Mouse (Mus musculus) G1E-ER4 (cell line): ENCODE results near the gene Cfap69. TPM values are rescaled to one million over a fixed set of nuclear protein-coding genes. Genes with fewer than 3 reads are reported as not detected.

Experiments used
- GATA1 ChIP-seq: IDR thresholded peaks from one replicate; pipeline ENCODE4 v1.8.0; 2012; ENCODE audit warnings: low read length, inconsistent platforms
- polyA plus RNA-seq: library from polyadenylated mRNA; stranded (reverse); fragments of >175 nt; gene quantifications from 2 replicates; pipeline ENCODE4 v1.2.3, GENCODE M21; 2012

The Cfap69 gene
- polyA plus RNA-seq = not detected in 2 replicates

DNA sequence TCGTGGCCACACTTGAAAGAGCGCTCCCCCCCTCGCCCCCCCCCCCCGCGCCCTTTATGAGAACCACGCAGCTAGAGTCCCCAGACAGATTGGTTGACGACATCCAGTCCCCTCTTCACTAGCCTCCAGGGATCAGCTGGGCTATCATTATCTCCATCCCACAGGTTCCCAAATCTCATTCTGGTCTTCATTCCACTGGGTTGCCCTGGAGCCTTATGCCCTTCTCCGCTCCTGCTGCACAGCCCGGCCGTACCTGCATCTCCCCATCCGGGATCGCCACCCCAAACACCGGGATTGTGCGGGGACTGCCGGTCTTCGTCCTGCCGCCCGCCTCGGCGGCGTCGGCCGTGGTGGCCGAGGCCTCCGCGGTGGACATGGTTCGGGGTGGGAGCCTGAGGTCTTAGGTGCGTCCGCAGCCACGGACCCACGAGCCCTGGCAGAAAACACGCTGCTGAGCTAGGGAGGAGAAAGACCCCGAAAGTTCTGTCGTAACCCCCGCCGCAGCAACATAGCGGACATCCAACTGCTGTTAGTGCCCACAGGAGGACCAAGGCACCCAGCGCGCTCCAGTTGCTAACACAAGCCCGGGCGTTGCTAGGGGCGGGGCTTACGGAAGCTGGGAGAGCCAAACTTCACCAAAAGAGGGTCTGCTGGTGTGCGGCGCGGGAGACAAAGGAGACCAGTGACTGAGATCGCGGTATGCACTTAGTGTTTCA, at the start of gene Cfap69:
Cfap69 (minus strand) TSS at position 585 of the 716 bp plus-strand sequence.
- TF ChIP-seq GATA1 = no peak

DNA sequence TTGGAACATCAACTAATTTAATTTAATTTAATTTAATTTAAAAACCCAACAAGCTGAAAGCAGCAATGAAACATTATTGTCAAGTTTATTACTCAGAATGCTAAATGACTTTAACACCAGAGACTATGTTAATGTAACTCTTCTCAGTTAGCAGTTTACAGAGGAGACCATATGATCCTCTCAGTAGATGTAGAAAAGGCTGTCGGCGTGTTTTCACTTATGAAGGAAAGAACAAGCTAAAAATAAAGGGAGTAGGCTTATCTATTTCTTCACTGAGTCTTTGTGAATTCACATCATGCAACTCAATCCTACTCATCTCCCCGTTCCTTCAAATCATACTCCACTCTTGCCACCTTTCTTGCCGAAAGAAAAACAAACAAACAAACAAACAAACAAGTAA, 47.0 kb upstream of the Cfap69 start:
- TF ChIP-seq GATA1 = no peak

DNA sequence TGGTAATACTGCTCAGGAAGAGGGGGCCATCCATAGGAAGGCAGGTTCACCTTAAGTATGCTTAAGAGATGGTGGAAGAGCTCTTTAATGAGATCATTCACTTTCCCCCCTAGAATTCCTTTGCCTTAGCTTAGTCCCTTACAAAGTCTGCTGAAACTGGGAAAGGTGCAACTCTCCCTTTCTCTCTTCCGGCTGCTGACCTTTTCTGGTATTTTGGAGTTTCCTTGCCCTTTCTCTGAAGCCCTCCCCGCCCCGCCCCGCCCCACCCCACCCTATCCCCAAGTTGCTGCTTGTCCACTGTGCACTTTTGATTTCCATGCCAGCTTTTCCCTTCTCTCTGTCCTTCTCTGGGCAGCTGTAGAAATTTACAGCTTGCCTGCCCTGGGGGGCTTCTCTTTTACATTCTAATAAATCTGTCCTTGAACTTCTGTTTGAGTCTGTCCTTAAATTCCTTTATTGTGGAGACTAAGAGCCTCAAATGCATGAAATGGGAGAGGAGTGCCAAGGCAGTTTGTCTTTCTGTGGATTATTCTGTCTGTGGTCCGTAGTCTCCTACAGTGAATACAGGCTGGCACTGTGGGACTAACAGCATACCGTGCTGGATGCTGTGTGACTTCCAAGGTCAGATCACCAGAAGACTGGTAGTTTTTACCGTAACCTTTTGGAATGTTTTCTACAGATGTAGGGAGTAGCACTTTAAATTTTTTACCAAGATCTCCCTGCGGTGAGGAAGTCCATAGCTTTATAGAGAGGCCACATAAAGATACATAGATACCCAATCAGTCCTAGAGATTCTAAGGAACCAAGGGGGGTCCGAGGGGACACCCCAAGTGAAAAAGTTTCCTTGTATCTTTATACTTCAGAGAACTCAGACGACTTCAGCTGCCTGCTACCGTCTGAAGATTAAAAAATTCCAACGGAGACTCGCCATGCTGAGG, 43.6 kb upstream of the Cfap69 start:
- no peak for TF ChIP-seq GATA1

DNA sequence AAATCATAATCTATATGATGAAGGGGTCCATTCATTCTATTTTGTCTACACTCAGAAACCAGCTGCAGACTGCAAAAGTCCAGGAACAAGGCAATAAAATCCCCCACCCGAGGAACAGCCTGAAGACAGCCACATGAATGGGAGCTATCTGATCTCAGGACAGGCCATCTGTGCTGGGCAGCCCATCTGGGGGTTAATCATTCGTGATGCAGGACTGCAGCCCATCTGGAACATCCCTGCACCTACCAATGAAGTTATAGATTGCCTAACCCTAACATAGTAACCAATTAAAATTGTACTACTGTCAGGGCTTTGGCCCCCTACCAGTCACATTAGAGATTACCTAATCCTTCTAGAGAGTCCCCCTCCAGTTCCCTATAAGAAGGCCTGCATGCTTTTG, 41.0 kb upstream of the Cfap69 start:
- no peak for TF ChIP-seq GATA1

DNA sequence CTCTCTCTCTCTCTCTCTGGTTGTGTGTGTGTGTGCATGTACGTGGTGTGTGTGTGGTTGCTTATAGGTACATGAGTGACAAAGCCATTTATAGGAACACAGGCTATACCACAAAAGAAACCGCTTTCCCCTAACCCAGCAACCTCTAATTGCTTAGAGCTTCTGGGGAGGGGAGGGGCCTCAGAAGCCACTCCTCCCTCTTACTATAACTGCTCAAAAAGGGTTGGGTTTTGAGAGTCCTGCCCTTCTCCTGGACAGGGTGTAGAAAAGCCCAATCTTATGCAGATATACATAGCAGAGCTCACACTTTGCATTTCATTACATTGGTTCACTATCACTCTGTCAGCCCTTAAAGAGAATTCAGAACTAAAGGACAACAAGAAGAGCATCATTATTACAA, 36.3 kb upstream of the Cfap69 start:
- TF ChIP-seq GATA1 = no peak

DNA sequence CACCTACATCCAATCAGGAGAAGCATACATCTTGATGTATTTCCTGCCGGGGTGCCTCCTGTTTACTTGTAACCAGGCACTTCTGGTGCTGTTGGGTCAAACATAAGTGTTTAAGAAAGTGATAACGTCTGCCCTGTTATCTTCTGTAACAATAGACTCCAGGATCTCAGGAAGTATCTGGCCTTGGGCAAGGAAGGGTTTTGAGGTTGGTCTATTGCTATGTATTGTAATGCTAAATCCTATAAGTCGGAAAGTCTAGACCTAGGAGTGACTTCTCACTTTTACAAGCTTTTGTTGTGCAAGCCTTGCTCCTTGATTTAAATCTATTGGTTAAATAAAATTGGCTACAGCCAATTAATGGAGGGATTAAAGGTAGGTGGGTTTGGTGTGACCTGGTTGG, 34.8 kb upstream of the Cfap69 start:
- TF ChIP-seq GATA1 = no peak

DNA sequence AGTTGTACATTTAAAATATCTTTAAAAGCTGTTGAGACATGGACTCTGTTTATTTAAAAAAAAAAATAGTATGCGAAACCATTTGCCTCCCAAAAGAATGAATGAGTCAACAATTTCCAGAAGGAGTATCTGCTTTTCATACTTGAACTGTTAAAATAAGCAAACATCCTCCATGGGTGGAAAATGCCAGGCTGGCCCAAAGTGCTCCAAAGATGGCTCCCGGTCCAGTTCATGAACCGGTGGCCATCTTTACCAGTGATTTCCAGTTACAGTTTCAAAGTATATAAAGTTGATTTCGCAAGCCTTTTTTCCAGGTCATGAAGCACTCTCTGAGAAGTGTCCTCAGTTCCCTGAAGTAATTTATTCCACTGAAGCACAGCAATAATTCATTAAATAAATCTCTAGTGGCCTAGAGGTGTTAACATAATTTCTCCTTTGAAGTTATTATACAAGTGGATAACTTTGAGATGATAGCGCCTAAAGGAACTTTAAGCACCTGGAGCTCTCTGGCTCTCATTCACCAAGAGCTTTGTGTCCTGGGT, 31.4 kb upstream of the Cfap69 start:
- no peak for TF ChIP-seq GATA1

DNA sequence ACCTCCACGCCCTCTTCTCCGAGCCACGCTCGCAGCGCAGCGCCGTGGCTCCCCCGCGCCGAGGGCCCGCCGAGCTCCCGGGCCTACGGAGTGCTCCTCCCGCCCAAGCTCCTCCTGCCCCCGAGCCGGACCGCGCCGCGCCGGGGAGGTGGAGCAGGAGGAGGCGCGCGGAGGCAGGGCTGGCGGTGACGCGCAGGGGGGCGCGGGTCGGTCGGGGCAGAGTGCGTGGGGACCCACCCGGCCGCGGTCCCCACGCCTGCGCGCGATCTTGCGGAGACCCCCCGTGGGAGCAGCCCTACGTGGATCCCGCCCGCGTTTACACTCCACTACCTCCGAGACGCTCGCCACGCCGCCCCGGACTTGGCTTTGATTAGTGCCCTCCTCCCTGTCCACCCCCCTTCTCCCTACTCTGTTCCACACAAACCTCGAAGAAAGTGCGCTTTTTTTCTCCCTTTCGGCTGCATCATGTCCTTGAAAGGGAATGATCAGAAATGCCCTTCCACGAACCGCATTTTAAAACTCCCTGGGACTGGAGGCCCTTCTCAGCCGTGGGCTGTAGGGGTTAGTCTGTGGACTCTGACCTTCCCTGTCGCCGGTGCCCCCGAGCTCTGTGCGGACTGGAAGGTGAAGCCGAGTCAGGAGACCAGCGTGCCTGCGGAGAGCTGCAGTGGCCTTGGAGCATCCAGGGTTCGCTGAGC, 30.1 kb upstream of the Cfap69 start, which contains the start of gene Steap2:
Steap2 (minus strand) TSS at position 623 of the 698 bp plus-strand sequence.
- TF ChIP-seq GATA1 = no peak

DNA sequence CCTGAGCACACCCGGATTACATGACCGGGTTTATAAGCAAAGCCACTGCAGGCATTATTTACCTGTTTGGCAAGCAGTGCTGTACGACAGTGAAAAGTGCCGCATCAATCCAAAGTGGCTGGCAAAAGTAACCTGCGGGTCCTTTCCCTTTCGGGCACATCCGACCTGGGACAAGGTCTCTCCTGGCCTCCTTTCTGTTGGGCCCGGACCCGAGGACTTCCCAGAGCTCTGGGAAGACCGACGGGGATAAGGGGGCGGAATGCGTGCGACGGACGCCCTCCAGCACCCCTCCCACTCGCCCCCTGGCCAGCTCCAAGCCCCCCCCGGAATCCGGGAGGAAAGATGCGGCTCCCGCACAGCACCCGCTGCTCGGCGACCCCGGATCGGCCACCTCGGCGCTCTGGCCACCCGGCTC, 29.5 kb upstream of the Cfap69 start:
- no peak for TF ChIP-seq GATA1

DNA sequence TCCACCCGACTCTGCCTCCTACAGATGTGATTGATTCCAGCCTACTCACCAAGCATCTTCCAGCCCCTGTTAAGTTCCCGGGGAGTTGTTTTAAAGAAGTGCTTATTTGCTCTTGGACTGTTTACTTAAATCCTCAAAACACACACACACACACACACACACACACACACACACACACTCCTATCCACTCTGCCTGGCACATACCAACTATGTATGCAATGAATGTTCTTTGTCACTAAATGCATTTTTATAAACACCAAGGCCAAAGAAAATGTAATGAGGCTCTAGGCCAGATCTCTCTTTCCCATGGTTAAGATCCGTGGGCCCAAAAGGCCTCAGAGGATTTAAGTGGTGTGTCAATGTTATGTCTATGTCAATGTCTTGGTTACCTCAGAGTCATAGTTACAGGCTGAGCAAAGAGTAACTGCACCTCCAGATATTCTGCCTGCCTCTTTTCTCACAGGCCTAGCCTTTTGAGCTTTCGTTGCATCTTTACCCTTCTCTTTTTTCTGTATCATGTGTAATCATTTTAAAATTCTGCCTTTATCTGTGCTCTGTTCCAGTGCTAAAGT, 28.2 kb upstream of the Cfap69 start:
- TF ChIP-seq GATA1 = no peak

DNA sequence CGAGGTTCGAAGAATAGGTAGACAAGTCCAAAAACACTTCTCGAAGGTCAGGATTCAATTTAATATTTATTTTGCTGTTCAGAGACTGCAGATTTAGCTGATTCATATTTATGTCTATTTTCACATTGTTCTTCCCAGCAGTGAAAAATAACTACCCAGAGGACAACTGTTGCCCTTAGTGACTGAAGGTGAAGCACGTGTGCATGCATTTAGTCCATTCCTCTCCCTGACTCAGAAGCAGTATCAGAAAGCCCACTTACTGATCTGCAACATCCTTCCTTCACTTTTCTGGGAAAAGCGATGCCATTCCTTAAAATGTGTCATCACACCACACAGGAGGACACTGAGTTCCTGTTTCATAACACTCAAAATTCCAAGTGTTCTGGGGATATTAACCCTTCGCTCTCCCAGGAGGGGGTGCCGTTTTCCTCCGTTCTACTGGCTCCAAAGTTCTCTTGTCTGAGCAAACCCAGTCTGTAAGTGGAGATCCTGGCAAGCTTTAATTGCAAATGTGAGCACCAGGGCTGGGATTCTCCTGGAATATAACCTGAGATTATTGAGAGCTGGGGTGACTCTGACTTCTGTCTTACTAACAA, 25.0 kb upstream of the Cfap69 start:
- no peak for TF ChIP-seq GATA1

DNA sequence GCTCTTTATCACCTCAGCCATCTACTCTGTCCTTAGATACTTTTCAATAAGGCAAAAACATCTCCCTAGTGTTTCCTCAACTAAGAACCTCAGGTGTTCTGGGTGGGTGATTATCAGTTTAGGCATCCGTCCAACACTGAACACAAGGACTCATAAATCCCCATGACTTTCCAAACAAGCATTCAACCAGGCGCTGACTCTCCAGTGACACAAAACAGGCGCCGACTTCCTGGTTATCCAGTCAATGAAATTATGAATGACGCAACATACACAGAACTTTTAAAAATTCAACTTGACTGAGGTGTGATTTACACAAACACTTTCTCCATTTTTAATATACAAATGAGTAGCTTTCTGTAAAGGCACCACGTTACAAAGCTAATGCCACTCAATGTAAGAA, 24.2 kb upstream of the Cfap69 start:
- TF ChIP-seq GATA1 = no peak

DNA sequence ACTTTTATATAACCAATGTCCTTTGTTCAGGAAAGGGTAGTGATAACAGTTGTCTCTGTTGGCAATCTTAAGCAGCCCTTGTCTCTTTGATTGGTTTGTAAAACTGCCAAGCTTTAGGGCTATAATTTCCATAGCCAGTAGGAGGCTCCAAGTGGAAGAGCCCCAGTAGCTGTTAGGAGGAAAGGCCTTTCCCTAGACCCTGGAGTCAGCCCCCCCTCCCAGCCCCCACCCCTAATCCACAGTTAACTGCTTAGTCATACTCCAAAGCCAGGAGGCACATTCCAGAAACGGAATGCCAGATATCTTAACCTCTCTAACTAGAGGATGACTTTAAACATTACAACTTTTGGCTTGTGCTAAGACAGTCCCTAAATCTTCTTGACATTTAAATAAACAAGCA, 22.9 kb upstream of the Cfap69 start:
- TF ChIP-seq GATA1 = no peak

DNA sequence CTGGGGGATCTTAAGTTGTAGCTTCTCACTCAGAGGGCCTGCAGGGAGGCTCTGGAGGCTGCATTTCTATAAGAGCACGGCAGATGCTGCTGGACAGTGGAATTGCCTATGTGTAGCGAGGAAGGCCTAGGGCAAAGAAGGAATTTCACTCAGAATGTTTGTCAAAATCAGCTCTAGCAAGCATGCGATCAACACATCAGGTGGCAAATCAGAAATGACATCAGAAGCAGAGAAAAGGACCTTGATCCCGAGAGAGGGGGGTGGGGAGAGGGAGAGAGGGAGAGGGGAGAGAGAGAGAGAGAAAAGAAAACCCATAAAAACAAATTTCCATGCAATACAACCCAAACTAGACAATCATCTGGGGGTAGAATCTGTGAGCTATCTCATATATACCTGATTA, 19.3 kb upstream of the Cfap69 start:
- no peak for TF ChIP-seq GATA1

DNA sequence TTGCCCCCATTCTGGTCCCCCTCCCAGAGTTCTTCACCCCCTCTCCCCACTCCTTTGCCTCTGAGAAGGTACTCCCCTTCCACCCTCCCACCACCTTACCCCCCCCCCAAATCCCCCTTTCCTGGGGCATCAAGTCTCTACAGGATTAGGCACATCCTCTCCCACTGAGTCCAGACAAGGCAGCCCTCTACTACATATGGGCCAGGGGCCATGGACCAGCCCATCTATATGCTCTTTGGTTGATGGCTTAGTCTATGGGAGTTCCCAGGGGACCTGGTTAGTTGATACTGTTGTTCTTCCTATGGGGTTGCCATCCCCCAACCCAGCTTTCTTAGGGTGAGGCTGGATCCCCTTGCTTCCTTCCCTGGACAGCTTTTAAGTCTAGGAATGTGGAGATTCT, 15.4 kb upstream of the Cfap69 start:
- no peak for TF ChIP-seq GATA1
